Mouse (Mus musculus) liver, adult 2 months (tissue): ENCODE data around the gene Zfp511.

Experiments used
- CTCF ChIP-seq: fragments of 200-500 bp; IDR thresholded peaks from 2 replicates; pipeline ENCODE4 v1.5.1; 2011; ENCODE audit warnings: low read depth, low read length, control low read depth
- POLR2A ChIP-seq: fragments of 200-500 bp; IDR thresholded peaks from 2 replicates; pipeline ENCODE4 v1.6.1; 2011; ENCODE audit warnings: low read length, control low read depth; ENCODE audit not compliant: insufficient read depth; ENCODE audit errors: extremely low read depth

DNA sequence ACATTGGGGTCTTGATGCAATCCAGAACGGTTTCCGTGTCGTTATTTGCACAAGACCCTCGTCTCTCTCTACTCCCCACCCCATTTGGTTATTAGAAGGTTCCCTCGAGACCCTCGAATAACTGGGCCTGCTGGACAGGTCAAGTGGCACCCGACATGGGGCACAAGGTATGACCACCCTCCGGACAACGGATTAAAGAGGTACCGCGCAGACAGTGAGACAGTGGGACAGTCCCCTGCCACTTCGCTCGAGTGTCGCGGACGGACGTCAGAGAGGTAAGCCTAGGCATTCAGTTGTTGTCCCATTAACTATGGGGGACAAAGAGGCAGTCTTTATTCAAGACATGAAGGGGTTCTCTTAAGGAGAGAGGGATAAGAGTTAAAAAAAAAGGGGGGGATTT lies 24.9 kb upstream of the Zfp511 start:
- TF ChIP-seq CTCF (no peak), POLR2A (no peak)
